Mouse (Mus musculus) testis, adult 2 months (tissue): ENCODE measurements around the gene Pkp3. TPM values are rescaled to one million over a fixed set of nuclear protein-coding genes. Genes with fewer than 3 reads are reported as not detected.

Source experiments
- H3K27ac ChIP-seq: fragments of 200-500 bp; 2 replicates; pipeline ENCODE4 v1.5.1; 2012; ENCODE audit warnings: low read depth, low read length; ENCODE audit not compliant: control insufficient read depth, insufficient read depth
- H3K27me3 ChIP-seq: fragments of 200-500 bp; 2 replicates; pipeline ENCODE4 v1.6.1; 2012; ENCODE audit warnings: mild to moderate bottlenecking, low read length, moderate library complexity; ENCODE audit not compliant: control insufficient read depth, insufficient read depth
- H3K36me3 ChIP-seq: fragments of 200-500 bp; 2 replicates; pipeline ENCODE4 v1.6.1; 2012; ENCODE audit warnings: mild to moderate bottlenecking, low read length; ENCODE audit not compliant: control insufficient read depth, insufficient read depth
- H3K4me1 ChIP-seq: fragments of 200-500 bp; 2 replicates; pipeline ENCODE4 v1.6.1; 2012; ENCODE audit warnings: low read length; ENCODE audit not compliant: control insufficient read depth, insufficient read depth
- H3K4me3 ChIP-seq: fragments of 200-500 bp; 2 replicates; pipeline ENCODE4 v1.5.1; 2012; ENCODE audit warnings: low read depth, mild to moderate bottlenecking, low read length, moderate library complexity, mixed read lengths; ENCODE audit not compliant: control insufficient read depth
- CTCF ChIP-seq: fragments of 200-500 bp; IDR thresholded peaks from 2 replicates; pipeline ENCODE4 v1.5.1; 2012; ENCODE audit warnings: low read depth, mild to moderate bottlenecking, inconsistent platforms, low read length, moderate library complexity; ENCODE audit not compliant: control insufficient read depth, insufficient read depth, insufficient replicate concordance
- POLR2A ChIP-seq: fragments of 200-500 bp; IDR thresholded peaks from 2 replicates; pipeline ENCODE4 v1.6.1; 2012; ENCODE audit warnings: low read depth, mild to moderate bottlenecking, inconsistent platforms, low read length, moderate library complexity; ENCODE audit not compliant: control insufficient read depth
- polyA plus RNA-seq: library from polyadenylated mRNA; depleted of rRNA; stranded (reverse); fragments of >200 nt; gene quantifications from 2 replicates; pipeline ENCODE4 v1.2.3, GENCODE M21; 2012

Gene Pkp3
- polyA plus RNA-seq, 1 experiment: 0.83 TPM

DNA sequence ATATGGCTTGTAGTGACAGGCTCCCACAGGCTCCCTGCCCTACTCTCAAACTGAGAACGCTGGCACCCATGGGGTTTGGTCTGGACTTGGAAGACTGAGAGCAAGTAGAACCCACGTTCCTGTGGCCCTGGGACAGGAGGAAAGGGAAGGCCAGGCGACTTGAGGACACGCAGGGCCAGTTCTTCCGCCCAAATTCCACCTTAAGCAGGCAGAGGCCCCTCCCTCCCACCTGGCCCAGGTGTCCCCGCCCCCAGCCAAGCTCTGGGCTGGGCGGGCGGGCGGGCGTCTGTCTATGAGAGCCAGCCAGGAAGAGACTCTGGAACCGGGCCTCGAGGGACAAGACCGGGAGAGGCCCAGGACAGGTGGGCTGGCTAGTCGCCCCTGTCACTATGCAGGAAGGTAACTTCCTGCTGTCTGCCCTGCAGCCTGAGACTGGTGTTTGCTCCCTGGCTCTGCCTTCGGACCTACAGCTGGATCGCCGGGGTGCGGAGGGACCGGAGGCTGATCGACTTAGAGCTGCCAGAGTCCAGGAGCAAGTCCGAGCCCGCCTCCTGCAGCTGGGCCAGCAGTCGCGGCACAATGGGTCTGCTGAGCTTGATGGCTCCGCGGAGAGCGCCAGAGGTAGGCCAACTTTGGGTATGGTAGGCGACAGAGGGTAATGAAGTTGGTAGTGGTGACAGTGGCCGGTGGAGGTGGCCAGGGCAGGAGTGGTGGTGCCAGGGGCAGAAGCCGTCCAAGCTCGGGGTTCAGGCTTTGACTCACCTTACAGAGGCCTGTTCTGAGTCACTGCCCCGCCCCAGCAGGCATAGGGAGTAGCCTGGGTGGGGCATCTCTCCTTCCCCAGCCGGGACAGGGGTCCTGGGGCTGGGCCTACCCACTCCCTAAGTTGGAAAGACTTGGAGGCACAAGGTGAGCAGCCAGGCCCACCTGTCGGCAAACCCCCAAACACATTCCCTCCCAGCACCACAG is 1.7 kb downstream of the Pkp3 start:
- no peak for TF ChIP-seq POLR2A
- TF ChIP-seq CTCF: no peak

GRCm38 (mm10) chr7:141087894-141088293 is 9.9 kb downstream of the Pkp3 start:
- H3K4me1 ChIP-seq: peaks cover 13% of the 10 kb centered on the region
- TF ChIP-seq CTCF: no peak
- TF ChIP-seq POLR2A: no peak
- H3K4me3 ChIP-seq: peak overlapping the region; percentile 66
- no peaks in the 10 kb centered on the region for H3K36me3 ChIP-seq
- no peaks in the 10 kb centered on the region for H3K27me3 ChIP-seq
- no peak overlapping the region for H3K27ac ChIP-seq

More for the DNA sequence above, 1.7 kb downstream of the Pkp3 start:
- Histone ChIP-seq H3K36me3 (no peaks in the 10 kb centered on the region), H3K4me1 (peaks cover 6% of the 10 kb centered on the region), H3K27me3 (no peaks in the 10 kb centered on the region), H3K4me3 (no peak overlapping the region), H3K27ac (no peak overlapping the region)

DNA sequence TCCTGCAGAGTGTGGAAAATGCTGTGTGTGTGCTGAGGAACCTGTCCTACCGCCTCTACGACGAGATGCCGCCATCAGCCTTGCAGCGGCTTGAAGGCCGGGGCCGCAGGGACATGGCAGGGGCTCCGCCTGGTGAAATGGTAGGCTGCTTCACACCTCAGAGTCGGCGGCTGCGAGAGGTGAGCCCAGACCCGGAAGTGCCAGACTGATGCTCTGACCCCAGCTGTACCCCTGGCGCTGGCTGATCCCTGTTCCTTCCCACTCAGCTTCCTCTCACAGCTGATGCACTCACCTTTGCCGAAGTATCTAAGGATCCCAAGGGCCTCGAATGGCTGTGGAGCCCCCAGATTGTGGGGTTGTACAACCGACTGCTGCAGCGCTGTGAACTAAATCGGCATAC is 10.5 kb downstream of the Pkp3 start:
- peaks cover 13% of the 10 kb centered on the region for H3K4me1 ChIP-seq
- peak overlapping the region; percentile 66 for H3K4me3 ChIP-seq
- H3K36me3 ChIP-seq: no peaks in the 10 kb centered on the region
- no peaks in the 10 kb centered on the region for H3K27me3 ChIP-seq
- no peak overlapping the region for H3K27ac ChIP-seq
- TF ChIP-seq CTCF (no peak), POLR2A (0 out of 2 replicates have a peak, but pooled peaks have one; percentile 17)

DNA sequence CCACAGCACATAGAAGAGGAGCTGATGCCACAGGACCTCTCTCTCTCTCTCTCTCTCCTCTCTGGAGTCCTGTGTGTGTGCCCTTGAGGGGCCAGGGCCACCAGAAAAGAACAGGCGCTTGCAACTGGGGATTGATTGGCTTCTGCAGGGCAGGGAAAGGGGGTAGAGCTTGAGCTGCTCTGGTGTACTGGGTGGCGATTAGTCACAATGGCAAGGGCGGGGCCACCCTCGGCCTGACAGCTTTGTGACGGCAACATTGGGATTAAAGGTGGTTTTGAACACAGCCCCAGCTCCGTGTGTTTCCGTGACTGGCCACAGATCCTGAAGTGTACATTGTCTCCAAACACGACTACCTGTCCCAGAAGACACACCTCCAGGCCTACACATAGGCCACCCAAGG is 12.2 kb downstream of the Pkp3 start:
- Histone ChIP-seq H3K4me3 (peak overlapping the region; percentile 66), H3K4me1 (peaks cover 13% of the 10 kb centered on the region), H3K27me3 (no peaks in the 10 kb centered on the region), H3K27ac (peak overlapping the region; percentile 5; the same call in 1 of the 2 replicates), H3K36me3 (no peaks in the 10 kb centered on the region)
- TF ChIP-seq CTCF (no peak), POLR2A (no peak; the same call in 1 of the 2 replicates)

DNA sequence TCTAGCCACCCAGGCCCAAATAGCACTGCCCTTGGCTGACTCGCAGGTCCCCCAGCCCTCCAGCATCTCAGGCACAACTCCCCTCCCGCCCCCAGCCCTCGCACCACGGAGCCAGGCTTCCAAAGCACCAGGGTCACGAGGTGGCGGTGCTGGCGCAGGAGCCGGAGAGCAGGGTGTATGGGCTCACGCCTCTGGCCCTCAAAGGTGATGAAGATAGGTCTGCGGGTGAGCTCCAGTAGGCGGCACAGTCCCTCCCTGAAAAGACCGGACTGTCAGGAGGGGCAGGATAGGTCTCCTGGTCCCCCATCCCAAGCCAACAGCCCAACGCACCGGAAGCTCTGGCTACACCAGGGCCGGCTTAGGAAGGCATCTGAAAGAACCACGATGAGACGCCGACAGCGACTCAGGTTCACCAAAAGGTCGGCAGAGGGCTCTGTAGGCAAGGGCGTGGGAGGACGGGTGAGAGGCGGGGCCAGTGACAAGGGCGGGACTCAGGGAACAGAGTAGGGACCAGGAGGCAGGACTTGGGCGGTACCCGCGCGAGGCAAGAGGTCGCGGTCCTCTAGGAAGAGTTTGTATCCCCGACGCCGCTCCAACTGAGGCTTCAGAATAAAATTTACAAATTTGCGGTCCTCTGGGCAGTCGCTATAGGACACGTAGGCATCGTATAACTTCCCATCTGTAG is 14.2 kb downstream of the Pkp3 start:
- Histone ChIP-seq H3K27me3 (no peaks in the 10 kb centered on the region), H3K4me3 (peak overlapping the region; percentile 67), H3K4me1 (peaks cover 13% of the 10 kb centered on the region), H3K36me3 (no peaks in the 10 kb centered on the region), H3K27ac (no peak overlapping the region)
- 0 out of 2 replicates have a peak, but pooled peaks have one; percentile 7 for TF ChIP-seq POLR2A
- TF ChIP-seq CTCF: peak; percentile 32; the same call in 1 of the 2 replicates

DNA sequence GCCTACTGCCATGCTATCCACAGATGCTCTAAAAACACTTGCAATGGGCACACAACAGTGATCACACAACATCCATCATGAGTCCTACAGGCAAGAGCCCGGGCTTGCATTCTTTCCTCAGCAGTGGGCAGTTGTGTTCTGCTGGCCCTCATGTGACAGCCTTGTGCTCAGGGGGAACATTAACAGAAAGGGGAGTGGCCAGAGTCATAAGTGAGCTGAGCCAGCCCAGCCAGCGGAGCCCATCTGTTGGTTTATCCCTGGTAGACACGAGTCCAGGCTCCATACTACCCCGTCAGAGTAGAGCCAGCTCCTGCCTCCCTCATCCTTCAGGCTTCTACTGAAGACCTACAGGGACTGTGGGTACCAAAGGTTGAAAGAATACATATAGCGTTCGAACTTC is 15.9 kb downstream of the Pkp3 start:
- Histone ChIP-seq H3K27ac (no peak overlapping the region), H3K4me3 (no peak overlapping the region), H3K36me3 (no peaks in the 10 kb centered on the region), H3K27me3 (no peaks in the 10 kb centered on the region), H3K4me1 (peaks cover 10% of the 10 kb centered on the region)
- TF ChIP-seq POLR2A (no peak), CTCF (no peak)
